Mouse (Mus musculus) cerebellum, adult 11 months (tissue): ENCODE data around the gene Krtap12-1.
"Not testable (repeated sequence)": the region's sequence is repeated elsewhere in the genome, so short reads cannot be mapped to it uniquely, and the experiment has no call there.

ENCODE experiments used
- DNase-seq: peaks from one replicate; pipeline ENCODE4 v3.0.0; 2022

Krtap12-1 gene

DNA sequence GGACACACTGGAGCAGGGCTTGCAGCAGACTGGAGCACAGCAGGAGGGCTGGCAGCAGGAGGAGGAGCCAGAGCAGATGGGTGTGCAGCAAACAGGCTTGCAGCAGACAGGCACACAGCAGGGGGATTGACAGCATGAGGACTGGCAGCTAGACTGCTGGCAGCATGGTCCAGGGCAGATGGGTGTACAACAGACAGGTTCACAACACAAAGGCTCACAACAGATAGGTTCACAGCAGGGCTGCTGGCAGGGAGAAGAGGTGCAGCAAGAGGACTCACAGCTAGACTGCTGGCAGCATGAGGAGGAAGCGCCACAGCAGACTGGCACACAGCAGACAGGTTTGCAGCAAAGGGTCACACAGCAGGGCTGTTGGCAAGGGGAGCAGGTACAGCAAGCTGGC lies 30.3 kb downstream of the Krtap12-1 start:
- DNase-seq: peak; percentile 12

DNA sequence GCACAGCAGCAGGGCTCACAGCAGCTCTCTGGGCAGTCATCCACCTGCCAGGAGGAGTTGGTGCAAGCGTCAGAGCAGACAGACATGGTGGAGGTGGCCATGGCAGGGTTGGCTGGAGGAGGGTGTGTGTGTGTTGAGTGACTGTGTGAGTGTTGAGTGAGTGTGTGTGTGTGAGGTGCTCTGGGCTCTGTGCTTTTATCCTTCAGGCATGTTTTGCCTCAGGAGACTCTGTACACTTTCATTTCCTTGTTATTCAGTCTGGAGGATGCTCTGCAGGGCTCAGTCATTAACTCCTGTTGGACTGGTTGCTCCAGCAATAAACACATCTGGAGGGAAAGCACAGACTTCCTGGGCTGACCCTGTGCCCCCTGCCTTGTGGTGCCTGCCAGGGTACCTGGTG lies 30.9 kb downstream of the Krtap12-1 start, which contains the start of gene Gm9736:
Gene Gm9736 (minus strand): TSS at position 101 of the 400 bp plus-strand sequence.
- not testable (repeated sequence) for DNase-seq

DNA sequence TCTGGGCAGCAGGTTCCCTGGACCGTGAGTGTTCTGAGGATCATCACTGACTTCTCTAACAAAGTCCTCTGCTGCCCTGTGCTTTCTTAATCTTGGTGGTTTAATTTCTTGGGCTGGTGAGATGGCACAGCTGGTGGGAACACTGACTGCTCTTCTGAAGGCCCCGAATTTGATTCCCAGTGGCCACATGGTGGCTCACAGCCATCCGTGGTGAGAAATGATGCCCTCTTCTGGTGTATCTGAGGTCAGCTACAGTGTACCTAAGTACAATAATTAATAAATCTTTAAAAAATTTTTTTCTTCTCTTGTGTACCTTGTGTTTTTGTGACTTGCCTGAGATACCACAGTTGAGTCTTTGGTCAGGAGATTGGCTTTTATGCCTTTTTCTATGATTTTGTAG lies 31.9 kb downstream of the Krtap12-1 start:
- not testable (repeated sequence) for DNase-seq

DNA sequence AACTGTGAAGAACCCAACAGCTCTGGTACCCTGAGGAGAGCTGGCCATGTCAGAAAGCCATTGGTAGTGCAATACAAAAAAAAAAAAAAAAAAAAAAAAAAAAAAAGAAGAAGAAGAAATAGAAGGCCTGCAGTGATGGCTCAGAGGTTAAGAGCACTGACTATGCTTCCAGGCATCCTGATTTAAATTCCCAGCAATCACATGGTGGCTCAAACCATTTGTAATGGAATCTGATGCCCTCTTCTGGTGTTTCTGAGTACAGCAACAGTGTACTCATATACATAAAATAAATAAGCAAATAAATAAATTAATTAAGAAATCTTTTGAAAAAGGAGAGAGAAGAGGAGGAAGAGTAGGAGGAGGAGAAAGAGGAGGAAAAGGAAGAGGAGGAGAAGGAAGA lies 33.0 kb downstream of the Krtap12-1 start:
- DNase-seq: no peak

DNA sequence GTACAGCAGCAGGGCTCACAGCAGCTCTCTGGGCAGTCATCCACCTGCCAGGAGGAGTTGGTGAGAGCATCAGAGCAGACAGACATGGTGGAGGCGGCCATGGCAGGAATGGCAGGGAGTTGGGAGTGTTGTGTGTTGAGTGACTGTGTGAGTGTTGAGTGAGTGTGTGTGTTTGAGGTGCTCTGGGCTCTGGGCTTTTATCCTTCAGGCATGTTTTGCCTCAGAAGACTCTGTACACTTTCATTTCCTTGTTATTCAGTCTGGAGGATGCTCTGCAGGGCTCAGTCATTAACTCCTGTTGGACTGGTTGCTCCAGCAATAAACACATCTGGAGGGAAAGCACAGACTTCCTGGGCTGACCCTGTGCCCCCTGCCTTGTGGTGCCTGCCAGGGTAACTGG lies 39.2 kb downstream of the Krtap12-1 start, which contains the start of gene Gm3233:
Gene Gm3233 (minus strand): TSS at position 101 of the 400 bp plus-strand sequence.
- not testable (repeated sequence) for DNase-seq

DNA sequence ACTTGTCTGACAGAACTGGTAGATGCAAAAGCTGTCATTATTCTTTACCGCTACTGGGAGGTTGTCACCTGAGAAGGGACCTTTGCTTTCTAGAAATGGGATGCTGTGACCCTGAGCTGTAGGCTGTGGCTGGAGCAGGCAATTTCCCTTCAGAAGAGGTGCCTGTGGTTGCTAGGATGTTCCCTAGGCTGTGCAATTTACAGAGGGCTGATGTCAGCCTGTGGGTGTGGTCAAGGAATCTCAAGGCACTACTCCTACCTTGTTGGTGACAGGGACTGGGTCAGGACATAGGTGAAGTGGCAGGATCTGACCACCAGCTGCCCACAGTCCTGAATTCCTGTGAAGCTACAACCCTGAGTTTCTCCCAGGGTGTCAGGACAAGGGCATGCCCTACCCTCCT lies 49.3 kb downstream of the Krtap12-1 start:
- DNase-seq: no peak
